Mouse (Mus musculus) frontal cortex, postnatal 25 days (tissue): ENCODE results near the gene Olfr1351.
"Not testable (repeated sequence)": the region's sequence is repeated elsewhere in the genome, so short reads cannot be mapped to it uniquely, and the experiment has no call there.

Experiments
- DNase-seq, 2 experiments: peaks; one replicate each; pipeline ENCODE4 v3.0.0; 2022; ENCODE audit warnings: low spot score in 2 of 2

Gene Olfr1351

DNA sequence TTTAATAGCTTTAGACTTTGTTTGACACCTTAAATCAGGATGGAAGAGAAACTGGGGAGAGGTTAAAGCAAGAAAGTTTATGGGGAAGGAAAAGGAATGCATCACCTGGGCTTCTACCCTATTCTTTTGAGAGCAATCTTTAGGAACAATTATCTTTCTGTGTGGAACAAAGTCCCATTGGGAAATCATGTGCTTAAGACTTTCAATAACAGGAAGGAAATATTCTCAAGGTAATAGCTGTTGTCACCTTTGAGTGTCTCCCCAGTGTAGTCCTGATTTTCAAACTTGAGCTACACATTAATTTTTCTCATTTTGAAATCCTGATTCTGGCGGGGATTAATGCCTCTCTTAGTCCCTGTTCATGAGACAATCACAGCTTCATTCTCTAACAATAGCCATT is at the start of gene Olfr1351:
TSS of gene Olfr1351 (plus strand) at position 301 of the 400 bp plus-strand sequence.
- no peak for DNase-seq

DNA sequence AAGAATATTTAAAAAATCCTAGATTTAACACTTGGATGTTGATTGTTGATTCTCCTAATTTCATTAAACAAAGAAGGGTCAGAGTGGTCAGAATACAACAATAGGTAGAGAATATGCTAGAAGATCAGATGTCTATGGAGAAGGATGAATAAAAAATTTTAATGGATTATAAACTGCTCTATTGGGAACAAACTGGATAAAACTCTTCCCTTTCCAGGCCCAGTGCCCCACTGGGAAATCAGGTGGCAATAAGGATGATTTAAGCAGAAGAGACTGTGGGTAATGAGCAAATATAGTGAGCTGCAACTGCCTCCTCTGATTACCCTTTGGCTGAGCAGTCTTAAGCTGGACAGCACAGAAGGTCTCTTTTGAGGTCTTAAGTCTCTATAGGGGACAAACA is 49.3 kb upstream of the Olfr1351 start, which contains the start of gene Olfr1353:
TSS of gene Olfr1353 (plus strand) at position 301 of the 400 bp plus-strand sequence.
- DNase-seq: not testable (repeated sequence)

DNA sequence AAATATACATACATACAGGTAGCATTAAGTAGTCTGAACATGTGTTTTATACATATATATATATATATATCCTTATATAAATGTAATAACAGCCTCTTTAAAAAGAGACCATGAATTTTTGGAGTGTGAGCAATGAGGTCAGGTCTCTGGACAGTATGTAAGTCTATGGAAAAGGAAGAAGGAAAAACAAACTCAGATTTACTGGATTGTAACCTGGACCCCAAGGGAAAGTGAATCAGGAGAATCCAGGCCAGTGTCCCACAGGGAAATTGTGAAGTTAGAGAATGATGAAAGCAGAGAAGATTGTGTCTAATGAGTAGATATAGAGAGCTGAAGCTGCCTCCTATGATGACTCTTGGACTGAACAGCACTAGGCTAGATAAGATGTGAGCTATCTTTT is 31.5 kb upstream of the Olfr1351 start, which contains the start of gene Olfr1352:
TSS of gene Olfr1352 (plus strand) at position 301 of the 400 bp plus-strand sequence.
- DNase-seq: no peak

DNA sequence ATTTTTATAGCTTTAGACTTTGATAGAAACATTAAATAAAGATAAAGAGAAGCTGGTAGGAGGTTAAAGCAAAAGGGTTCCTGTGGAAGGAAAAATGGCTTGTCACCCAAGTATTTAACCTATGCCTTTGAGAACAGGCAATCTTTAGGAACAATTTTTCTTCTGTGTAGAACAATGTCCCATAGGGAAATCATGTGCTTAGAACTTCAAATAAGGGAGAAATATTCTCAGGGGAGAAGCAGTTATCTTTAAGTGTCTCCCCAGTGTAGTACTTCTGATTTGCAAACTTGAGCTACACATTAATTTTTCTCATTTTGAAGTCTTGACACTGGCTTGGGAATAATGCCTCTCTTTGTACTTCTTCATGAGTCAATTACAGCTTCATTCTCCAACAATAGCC is 16.2 kb downstream of the Olfr1351 start, which contains the start of gene Olfr57:
TSS of gene Olfr57 (plus strand) at position 301 of the 400 bp plus-strand sequence.
- no peak for DNase-seq

DNA sequence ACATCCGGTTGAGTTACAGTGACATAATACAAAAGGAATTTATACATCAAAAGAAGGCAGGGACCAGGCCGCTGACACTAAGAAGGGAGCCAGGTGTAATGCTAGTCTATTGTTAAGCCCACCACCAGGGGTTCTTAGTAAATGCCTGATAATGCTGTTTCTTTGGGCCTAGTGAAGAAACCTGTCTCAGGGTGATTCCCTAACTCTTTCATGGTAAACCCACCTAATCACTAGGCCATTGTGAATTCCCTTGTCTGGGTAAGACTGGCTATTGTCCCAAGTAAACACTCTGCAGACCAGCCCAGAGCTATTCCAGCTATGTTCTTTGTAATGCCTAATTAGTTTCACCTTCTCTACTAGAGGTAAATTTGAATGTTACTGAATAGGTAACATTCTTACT is 30.2 kb downstream of the Olfr1351 start:
- not testable (repeated sequence) for DNase-seq

DNA sequence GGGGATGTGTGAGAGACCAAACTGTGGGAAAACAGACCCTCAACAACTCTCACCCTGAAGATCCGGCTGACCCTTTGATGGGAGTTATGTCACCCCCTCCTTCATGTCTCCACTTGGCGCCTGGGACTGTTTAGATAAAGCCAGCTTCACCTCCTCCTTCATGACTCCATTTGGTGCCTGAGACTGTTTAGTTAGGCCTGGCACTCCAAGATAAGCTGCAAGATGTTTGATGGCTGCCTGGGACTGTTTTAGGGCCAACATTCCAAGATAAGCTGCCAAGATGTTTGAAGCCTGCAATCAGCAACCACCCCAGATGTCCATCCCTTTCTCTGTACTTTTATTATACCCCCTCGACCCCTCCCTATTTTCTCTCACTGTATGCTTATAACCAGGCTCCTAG is 45.1 kb downstream of the Olfr1351 start:
- not testable (repeated sequence) for DNase-seq
